In the genomic region with DNA sequence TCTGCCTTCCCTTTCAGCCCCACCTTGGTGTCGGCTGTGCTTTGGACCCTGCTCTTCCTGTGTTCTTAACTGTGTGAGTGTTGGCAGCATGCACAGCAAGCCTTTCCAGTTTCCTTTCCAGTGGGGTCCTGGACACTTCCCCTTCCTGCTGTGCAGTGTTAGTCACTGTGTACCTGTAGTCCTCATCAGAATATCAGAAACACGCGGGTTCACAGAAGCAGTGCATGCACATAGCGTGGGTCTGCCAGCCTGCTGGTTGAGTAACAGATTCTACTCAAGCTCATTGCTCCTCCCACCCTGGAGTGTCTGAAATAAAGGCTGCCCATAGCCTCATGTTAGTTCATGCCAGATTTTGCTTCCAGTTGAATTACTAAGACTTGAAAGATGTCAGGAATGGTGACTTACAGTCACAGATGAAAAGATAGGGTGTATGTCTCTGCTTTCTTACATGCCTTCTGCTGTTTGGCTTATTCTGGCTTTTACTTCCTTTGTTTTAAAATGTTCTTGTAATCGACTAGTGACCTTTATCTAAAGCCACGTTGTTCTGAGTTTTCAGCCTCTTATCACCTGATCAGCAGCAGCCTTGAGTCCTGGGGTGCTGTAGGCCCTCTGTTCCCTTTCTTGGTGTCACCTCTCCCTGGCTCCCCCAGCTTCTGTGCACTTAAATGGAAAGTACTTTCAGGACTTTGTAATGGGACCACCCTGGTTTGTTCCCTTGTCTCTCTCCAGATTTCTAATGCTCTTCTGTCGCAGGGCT, we compare ENCODE assay signal across 15 mouse cellular contexts. TPM values are rescaled to one million over a fixed set of nuclear protein-coding genes. Genes with fewer than 3 reads are reported as not detected.
DNase-seq lines count a peak whose midpoint lies in the region; ATAC-seq and TF ChIP-seq lines count a peak whose summit lies in the region.
"Had no signal": no experiment of that assay in that cellular context is flagged by ENCODE, and none has a peak within 500 bp of the region (broad histone marks: within the 10 kb centered on the region; RNA-seq: fewer than 3 reads in every experiment).

No protein-coding gene starts in this region.

- H3K4me2 ChIP-seq in heart, embryonic 16.5 days (ENCODE audit: low read depth, low read length): no peak overlapping the region
- H3K4me2 ChIP-seq: hindbrain, embryonic 12.5 days; kidney, embryonic 15.5 days had no signal

- no peaks in the 10 kb centered on the region for H3K27me3 ChIP-seq in heart, embryonic 16.5 days (ENCODE audit: control insufficient read depth, insufficient read depth, low read length)
- H3K27me3 ChIP-seq in G1E (ENCODE audit: insufficient read depth, low read length): no peaks in the 10 kb centered on the region
- H3K27me3 ChIP-seq: hindbrain, embryonic 12.5 days; kidney, embryonic 15.5 days had no signal

- H3K36me3 ChIP-seq in heart, embryonic 16.5 days (ENCODE audit: control insufficient read depth, insufficient read depth): peaks cover 24% of the 10 kb centered on the region
- H3K36me3 ChIP-seq in G1E (replicated peaks): peaks cover 94% of the 10 kb centered on the region

- no peak overlapping the region for H3K4me3 ChIP-seq in heart, embryonic 16.5 days (ENCODE audit: low read length)
- peak overlapping the region; percentile 42; the same call in 1 of the 2 replicates for H3K4me3 ChIP-seq in G1E (ENCODE audit: low read depth, low read length)
- H3K4me3 ChIP-seq: hindbrain, embryonic 12.5 days; kidney, embryonic 15.5 days had no signal

- ATAC-seq in heart, embryonic 16.5 days (replicated peaks; ENCODE audit: extremely low read depth, insufficient read depth, low FRiP score): peak; percentile 49; the same call in 1 of the 2 replicates
- peak; percentile 61 for ATAC-seq in G1E (ENCODE audit: extremely low read depth, insufficient number of reproducible peaks, low FRiP score, poor library complexity, severe bottlenecking)
- ATAC-seq in granulocyte monocyte progenitor cell, adult 5-6 weeks (replicated peaks; ENCODE audit: poor library complexity, severe bottlenecking): peak; percentile 44
- no peak for ATAC-seq in activated CD4-positive, CD25-positive, alpha-beta regulatory T cell, adult 4 months
- ATAC-seq: midbrain, embryonic 16.5 days had no signal

- 54% methylated on average over 7 of the region's 7 CpGs for WGBS in heart, embryonic 16.5 days

- no peak overlapping the region for H3K9ac ChIP-seq in heart, embryonic 16.5 days (ENCODE audit: low read length)
- H3K9ac ChIP-seq: hindbrain, embryonic 12.5 days; kidney, embryonic 15.5 days had no signal

- no peak for DNase-seq in heart, postnatal 4 days
- DNase-seq in 3T3-L1 (ENCODE audit: low read depth, low spot score) (peak; percentile 5), G1E (ENCODE audit: low spot score) (peak; percentile 6)
- DNase-seq in cerebellum, adult 18-20 months: no peak
- DNase-seq: embryo, embryonic 11 days; thymus, postnatal 36 days had no signal

- 0 out of 2 replicates have a peak, but pooled peaks cover 2% of the 10 kb centered on the region for H3K4me1 ChIP-seq in heart, embryonic 16.5 days (ENCODE audit: control insufficient read depth, insufficient read depth, low read length)
- H3K4me1 ChIP-seq in G1E (ENCODE audit: insufficient read depth, low read depth, low read length): peaks cover 44% of the 10 kb centered on the region
- H3K4me1 ChIP-seq: hindbrain, embryonic 12.5 days; kidney, embryonic 15.5 days had no signal

- H3K9me3 ChIP-seq in heart, embryonic 16.5 days (replicated peaks; ENCODE audit: control insufficient read depth, low read length): 0 out of 2 replicates have a peak, but pooled peaks cover 2% of the 10 kb centered on the region
- H3K9me3 ChIP-seq in G1E (replicated peaks): peaks cover 4% of the 10 kb centered on the region
- H3K9me3 ChIP-seq: hindbrain, embryonic 12.5 days had no signal

- TF ChIP-seq CTCF in G1E (IDR thresholded peaks at IDR 0.05; ENCODE audit: low read depth, low read length): no peak

- H3K27ac ChIP-seq in heart, embryonic 16.5 days (ENCODE audit: low read length): 0 out of 2 replicates have a peak overlapping the region, but pooled peaks have one; percentile 25
- H3K27ac ChIP-seq: hindbrain, embryonic 12.5 days; kidney, embryonic 15.5 days had no signal

RNA-seq across cellular contexts. Expression of gene Hbs1l, which starts 38.7 kb away (rescaled TPM):
- polyA plus RNA-seq in heart, embryonic 16.5 days (2015; fragmentation: Nextera tagmentation; extraction: Ambion mirVana): 69.2 and 73.1 TPM in 2 replicates
- 10 to 100 TPM; 59.5 to 62.4 TPM for total RNA-seq in heart, postnatal 4 days (2021)
- total RNA-seq in G1E (2014; fragmentation: Nextera tagmentation): 153 and 180 TPM in 2 replicates
- 150 and 153 TPM in 2 replicates for total RNA-seq in G1E (2017)
- polyA plus RNA-seq in G1E (2012): 52.5 and 132 TPM in 2 replicates
- total RNA-seq in granulocyte monocyte progenitor cell, adult 5-6 weeks (2014; fragmentation: Nextera tagmentation): 53.8 and 73.3 TPM in 2 replicates
- total RNA-seq in granulocyte monocyte progenitor cell, adult 5-6 weeks (2017): 81.5 and 87.9 TPM in 2 replicates
- 100 to 1,000 TPM; 133 to 141 TPM for polyA plus RNA-seq in activated CD4-positive, CD25-positive, alpha-beta regulatory T cell, adult 4 months (2017; shearing (Covaris generic))

RNA-seq across cellular contexts. Expression of gene Aldh8a1, which starts 42.6 kb away (rescaled TPM):
- 0.05 and 0.06 TPM in 2 replicates for polyA plus RNA-seq in heart, embryonic 16.5 days (2015; fragmentation: Nextera tagmentation; extraction: Ambion mirVana)
- not detected for total RNA-seq in heart, postnatal 4 days (2021)
- total RNA-seq in G1E (2014; fragmentation: Nextera tagmentation) (not detected in 2 replicates), G1E (2017) (0.22 and 0.29 TPM in 2 replicates)
- not detected in 2 replicates for polyA plus RNA-seq in G1E (2012)
- total RNA-seq in granulocyte monocyte progenitor cell, adult 5-6 weeks (2014; fragmentation: Nextera tagmentation): not detected in 2 replicates
- not detected in 2 replicates for total RNA-seq in granulocyte monocyte progenitor cell, adult 5-6 weeks (2017)
- polyA plus RNA-seq in activated CD4-positive, CD25-positive, alpha-beta regulatory T cell, adult 4 months (2017; shearing (Covaris generic)): under 1 TPM in 1 of 2 experiments, not detected in 1; 0.29 TPM
- total RNA-seq: layer of hippocampus, postnatal 14 days had no signal
- polyA plus RNA-seq: forebrain, embryonic 11.5 days; limb, embryonic 11.5 days; midbrain, embryonic 16.5 days had no signal

Comparison
In these comparisons a context has a peak if more than half of its experiments do, and no peak if none do; other contexts are left out.
1. DNase-seq: peak in 3T3-L1 (single experiment) and G1E (single experiment); none in heart, postnatal 4 days (single experiment) and cerebellum, adult 18-20 months (0 of 2).